Mouse (Mus musculus) heart, embryonic 13.5 days (tissue): ENCODE measurements around the gene S100a8. TPM values are rescaled to one million over a fixed set of nuclear protein-coding genes. Genes with fewer than 3 reads are reported as not detected.

Source experiments
- ATAC-seq: fragments of 200-750 bp; cut with Nextera tagmentation; 2 replicates; pipeline ENCODE4 v1.8.0; 2017; ENCODE audit warnings: moderate TSS enrichment; ENCODE audit not compliant: insufficient number of reproducible peaks, low FRiP score, low TSS enrichment; ENCODE audit errors: extremely low read depth
- H3K27ac ChIP-seq: fragments of 300-500 bp; sonication (generic); replicated peaks from 2 replicates; pipeline ENCODE4 v1.5.1; 2015; ENCODE audit warnings: moderate library complexity, mild to moderate bottlenecking, inconsistent platforms
- H3K27me3 ChIP-seq: fragments of 300-500 bp; sonication (generic); replicated peaks from 2 replicates; pipeline ENCODE4 v1.6.1; 2015; ENCODE audit warnings: mild to moderate bottlenecking, inconsistent platforms
- H3K36me3 ChIP-seq: fragments of 300-500 bp; sonication (generic); 2 replicates; pipeline ENCODE4 v1.6.1; 2015; ENCODE audit warnings: mild to moderate bottlenecking, inconsistent platforms
- H3K4me1 ChIP-seq: fragments of 300-500 bp; sonication (generic); 2 replicates; pipeline ENCODE4 v1.6.1; 2015; ENCODE audit warnings: inconsistent platforms
- H3K4me2 ChIP-seq: fragments of 300-500 bp; sonication (generic); 2 replicates; pipeline ENCODE4 v1.6.1; 2015; ENCODE audit warnings: inconsistent platforms, mild to moderate bottlenecking, moderate library complexity
- H3K4me3 ChIP-seq: fragments of 300-500 bp; sonication (generic); 2 replicates; pipeline ENCODE4 v1.5.1; 2015; ENCODE audit warnings: moderate library complexity, mild to moderate bottlenecking, inconsistent platforms
- H3K9ac ChIP-seq: fragments of 300-500 bp; sonication (generic); 2 replicates; pipeline ENCODE4 v1.6.1; 2015; ENCODE audit warnings: inconsistent platforms, mild to moderate bottlenecking, moderate library complexity
- H3K9me3 ChIP-seq: fragments of 300-500 bp; sonication (generic); 2 replicates; pipeline ENCODE4 v1.6.1; 2016; ENCODE audit warnings: inconsistent platforms
- WGBS: fragments of 180-500 bp; shearing (Covaris S2); methylation state at CpG from one replicate; pipeline ENCODE4 v1.1.7; 2015; ENCODE audit warnings: mixed read lengths; 5-methylcytosine and 5-hydroxymethylcytosine counted together
- polyA plus RNA-seq: library from polyadenylated mRNA; unstranded; fragments of >200 nt; fragmentation: Nextera tagmentation; extraction: Ambion mirVana; gene quantifications from 2 replicates; pipeline ENCODE4 v1.2.1, GENCODE M21; 2015

S100a8 gene
- 10.4 and 15.2 TPM in 2 replicates for polyA plus RNA-seq

DNA sequence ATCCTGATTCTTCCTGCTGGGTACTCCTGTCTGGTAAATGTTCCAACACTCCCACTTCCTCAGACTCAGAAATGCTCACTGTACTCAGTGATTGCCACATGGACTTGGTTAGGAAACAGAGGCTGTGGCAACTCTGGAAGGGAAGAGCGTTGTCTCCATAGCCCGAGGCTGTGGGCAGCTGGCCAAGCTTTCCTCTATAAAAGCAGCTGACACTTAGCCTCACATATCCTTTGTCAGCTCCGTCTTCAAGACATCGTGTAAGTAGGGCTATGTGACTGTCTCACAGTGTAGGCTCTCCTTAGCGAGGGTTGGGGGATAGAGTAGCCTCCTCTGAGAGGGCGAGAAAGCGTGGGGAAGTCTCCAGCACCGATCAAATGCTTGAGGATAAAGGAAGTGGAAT, at the start of gene S100a8:
S100a8 (plus strand) TSS at position 133 of the 400 bp plus-strand sequence.
- no peak within 1 kb of the TSS for H3K4me2 ChIP-seq
- no peaks in the 10 kb centered on the region for H3K4me1 ChIP-seq
- H3K27me3 ChIP-seq: no peaks in the 10 kb centered on the region
- no peak within 1 kb of the TSS for H3K27ac ChIP-seq
- no peaks in the 10 kb centered on the region for H3K9me3 ChIP-seq
- 50% methylated on average over 8 of the region's 8 CpGs for WGBS
- no peak for ATAC-seq
- no peak within 1 kb of the TSS for H3K9ac ChIP-seq
- H3K4me3 ChIP-seq: no peak within 1 kb of the TSS
- H3K36me3 ChIP-seq: no peaks in the 10 kb centered on the region

DNA sequence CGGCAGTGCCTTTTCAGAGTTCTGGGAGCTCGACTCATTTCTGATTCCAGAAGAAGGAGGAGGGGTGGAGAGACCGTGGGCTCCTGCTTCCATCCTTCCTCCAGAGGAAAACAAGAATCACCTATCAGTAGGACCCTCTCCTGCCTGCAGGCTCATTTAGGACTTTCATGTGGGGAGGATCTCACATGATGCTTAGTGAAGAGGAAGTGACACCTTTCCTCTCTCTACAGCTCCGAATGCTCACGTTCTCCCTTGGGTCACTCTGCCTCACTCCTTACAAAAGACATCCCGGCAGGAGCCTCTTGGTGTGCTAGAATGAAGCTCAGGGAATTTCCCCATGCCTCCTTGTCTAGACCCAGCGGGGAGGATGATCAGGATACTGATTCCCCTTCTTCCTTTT, 47.2 kb upstream of the S100a8 start:
- Histone ChIP-seq H3K4me1 (peaks cover 16% of the 10 kb centered on the region), H3K9ac (no peak overlapping the region), H3K4me3 (no peak overlapping the region), H3K4me2 (no peak overlapping the region), H3K27me3 (no peaks in the 10 kb centered on the region), H3K9me3 (no peaks in the 10 kb centered on the region), H3K36me3 (no peaks in the 10 kb centered on the region), H3K27ac (no peak overlapping the region)
- ATAC-seq: no peak
- WGBS: 39% methylated on average over 7 of the region's 7 CpGs

DNA sequence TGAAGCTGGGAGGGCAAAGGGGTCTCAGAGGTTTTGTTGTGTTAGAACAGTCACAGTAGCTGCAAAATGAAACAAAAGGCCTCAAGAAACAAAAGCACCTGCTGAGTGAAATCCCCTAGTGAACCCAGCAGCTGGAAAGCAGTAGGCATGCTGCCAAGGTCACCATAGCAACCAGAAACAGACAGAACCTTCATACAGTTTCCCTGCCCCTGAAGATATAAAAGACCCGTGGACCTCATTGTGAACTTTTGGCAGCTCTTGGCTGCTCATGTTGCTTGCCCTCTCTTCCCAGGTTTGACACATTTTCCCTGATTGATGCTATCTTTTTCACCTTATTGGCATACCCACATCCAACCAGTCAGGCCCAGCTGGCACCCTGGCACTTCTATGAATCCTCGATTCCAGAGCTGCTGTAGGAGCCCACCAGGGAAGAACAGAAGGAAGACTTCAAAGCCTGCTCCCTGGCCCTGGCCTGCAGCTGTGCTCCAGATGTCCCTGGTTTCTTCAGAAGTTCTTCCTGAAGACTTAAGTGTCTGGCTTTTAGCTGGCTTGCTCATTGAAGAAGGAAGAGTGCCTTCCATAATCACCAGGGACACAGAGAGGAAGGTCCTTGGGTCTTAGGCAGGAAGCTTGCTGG, 45.2 kb upstream of the S100a8 start:
- Histone ChIP-seq H3K9me3 (no peaks in the 10 kb centered on the region), H3K4me3 (no peak overlapping the region), H3K36me3 (no peaks in the 10 kb centered on the region), H3K4me1 (peaks cover 16% of the 10 kb centered on the region), H3K9ac (peak overlapping the region; percentile 33; the same call in 1 of the 2 replicates), H3K27ac (no peak overlapping the region), H3K27me3 (no peaks in the 10 kb centered on the region), H3K4me2 (no peak overlapping the region)
- 24% methylated on average over 2 of the region's 2 CpGs for WGBS
- ATAC-seq: no peak

DNA sequence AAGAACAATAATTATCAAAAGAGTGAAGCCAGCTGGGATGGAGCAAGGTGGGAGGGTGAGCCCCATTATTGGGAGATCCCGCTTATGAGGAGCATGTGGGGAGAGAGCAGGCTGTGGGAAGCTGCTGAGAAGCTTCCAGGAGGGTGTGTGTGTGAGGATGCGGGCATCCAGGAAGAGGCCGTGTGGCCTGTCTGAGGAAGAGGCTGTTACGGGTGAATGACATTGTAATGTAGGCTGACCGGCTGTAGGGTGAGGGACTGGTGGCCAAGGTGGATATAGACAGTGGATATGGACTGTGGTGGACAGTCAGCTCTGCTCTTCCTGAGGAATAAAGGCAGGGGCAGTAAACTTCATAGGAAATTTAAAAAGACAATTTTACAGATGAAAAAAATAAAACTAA, 43.3 kb upstream of the S100a8 start:
- Histone ChIP-seq H3K9ac (no peak overlapping the region), H3K4me3 (no peak overlapping the region), H3K4me1 (peaks cover 16% of the 10 kb centered on the region), H3K36me3 (no peaks in the 10 kb centered on the region), H3K9me3 (no peaks in the 10 kb centered on the region), H3K27me3 (no peaks in the 10 kb centered on the region), H3K4me2 (no peak overlapping the region), H3K27ac (no peak overlapping the region)
- WGBS: 73% methylated on average over 5 of the region's 5 CpGs
- ATAC-seq: no peak

DNA sequence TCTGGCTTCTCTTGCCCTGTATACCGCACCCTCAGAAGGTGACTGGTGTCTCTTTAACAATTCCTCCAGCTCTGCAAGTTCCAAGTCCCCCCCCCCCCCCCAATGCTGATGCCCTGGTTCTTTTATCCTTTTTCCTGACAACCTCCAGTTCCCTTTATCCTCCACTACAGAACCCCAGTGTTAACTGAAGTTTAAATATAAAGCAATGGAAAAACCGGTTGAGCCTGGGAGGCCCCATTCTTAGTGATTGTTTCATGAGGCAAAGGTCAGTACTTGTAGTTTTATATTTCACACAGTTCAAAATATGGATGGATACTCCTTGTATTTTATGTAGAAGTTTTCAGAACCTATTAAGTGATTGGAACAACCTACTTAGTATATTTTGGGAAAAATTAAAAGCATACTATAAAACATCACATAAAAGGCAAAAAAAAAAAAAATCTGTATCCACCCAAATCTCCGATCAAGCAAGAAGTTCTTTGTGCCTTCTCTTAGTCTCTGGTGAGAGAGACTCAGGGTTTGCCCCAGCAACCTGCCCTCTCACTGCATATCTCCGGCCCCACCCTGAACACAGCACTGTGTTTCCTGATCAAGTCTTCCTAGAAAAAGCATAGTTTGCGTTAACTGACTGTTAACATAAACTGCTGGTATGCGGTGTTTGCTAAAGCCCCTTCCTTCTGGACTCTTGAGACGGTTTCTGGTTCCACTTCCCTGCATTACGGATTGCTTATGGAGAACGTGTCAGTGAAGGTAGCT, 42.3 kb upstream of the S100a8 start:
- Histone ChIP-seq H3K9me3 (no peaks in the 10 kb centered on the region), H3K9ac (no peak overlapping the region), H3K4me3 (no peak overlapping the region), H3K27me3 (no peaks in the 10 kb centered on the region), H3K27ac (no peak overlapping the region), H3K4me2 (no peak overlapping the region), H3K36me3 (no peaks in the 10 kb centered on the region), H3K4me1 (peaks cover 16% of the 10 kb centered on the region)
- no peak for ATAC-seq
- WGBS: 64% methylated on average over 9 of the region's 9 CpGs

DNA sequence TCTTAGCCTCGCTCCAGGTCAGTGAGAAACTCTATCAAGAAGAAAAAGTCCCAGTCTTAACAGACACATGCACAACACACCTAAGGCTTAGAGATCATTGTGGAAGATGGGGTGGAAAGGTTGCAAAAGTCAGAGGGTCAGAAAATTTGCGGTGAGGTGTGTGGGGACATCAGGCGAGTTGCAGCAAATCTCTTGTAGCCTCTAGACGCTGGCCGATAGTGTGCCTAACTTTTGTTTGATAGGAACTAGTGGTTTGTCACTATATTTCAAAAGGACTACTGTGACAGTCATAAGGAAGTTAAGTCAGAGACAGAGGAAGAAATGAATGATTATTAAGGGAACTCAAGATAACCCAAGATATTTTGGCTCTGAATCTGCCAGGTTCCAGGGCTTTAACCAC, 41.4 kb upstream of the S100a8 start:
- Histone ChIP-seq H3K4me3 (no peak overlapping the region), H3K4me1 (peaks cover 16% of the 10 kb centered on the region), H3K4me2 (no peak overlapping the region), H3K27me3 (no peaks in the 10 kb centered on the region), H3K27ac (no peak overlapping the region), H3K9me3 (no peaks in the 10 kb centered on the region), H3K9ac (no peak overlapping the region), H3K36me3 (no peaks in the 10 kb centered on the region)
- ATAC-seq: no peak
- WGBS: 81% methylated on average over 5 of the region's 5 CpGs

DNA sequence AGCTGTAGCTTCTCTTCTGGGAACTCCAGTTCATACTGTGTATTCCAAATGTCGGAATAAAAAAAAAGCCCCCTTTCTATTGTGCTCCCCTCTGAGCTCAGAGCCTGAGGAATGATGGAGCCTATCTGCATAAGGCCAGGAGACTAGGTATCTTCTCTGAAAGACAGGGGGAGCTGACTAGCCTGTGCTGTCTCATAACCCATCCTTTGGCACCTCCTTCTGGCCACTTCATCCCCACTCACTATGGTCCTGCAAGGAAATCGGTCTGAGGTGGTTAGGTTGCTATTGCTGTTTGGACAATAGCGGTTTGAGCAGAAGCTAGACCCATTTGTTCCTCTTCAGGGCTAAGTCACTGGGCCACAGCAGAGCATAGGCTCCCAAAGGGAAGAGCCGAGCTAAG, 41.0 kb upstream of the S100a8 start:
- no peak overlapping the region for H3K4me2 ChIP-seq
- H3K27ac ChIP-seq: no peak overlapping the region
- H3K4me3 ChIP-seq: no peak overlapping the region
- no peak for ATAC-seq
- H3K9me3 ChIP-seq: no peaks in the 10 kb centered on the region
- no peaks in the 10 kb centered on the region for H3K27me3 ChIP-seq
- no peaks in the 10 kb centered on the region for H3K36me3 ChIP-seq
- peaks cover 14% of the 10 kb centered on the region for H3K4me1 ChIP-seq
- 51% methylated on average over 4 of the region's 4 CpGs for WGBS
- H3K9ac ChIP-seq: no peak overlapping the region

DNA sequence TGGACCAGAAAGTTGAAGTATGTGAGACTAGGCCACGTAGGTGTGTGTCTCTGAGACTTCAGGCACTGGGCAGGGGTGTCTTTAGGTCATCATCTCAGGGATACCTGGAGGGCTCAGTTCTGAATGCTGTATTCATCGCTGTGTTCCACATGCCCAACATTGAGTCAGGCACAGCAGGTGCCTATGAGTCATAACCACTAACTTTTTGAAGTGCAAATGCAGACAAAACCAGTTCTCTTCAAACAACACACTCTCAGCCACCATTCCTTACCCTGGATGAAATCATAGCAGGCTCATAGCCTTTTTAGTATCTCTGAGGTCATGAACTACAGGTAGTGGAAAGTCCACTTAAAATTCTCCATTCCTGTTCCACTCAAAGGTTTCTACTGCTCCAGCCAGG, 39.5 kb upstream of the S100a8 start:
- 72% methylated on average over 2 of the region's 2 CpGs for WGBS
- H3K27me3 ChIP-seq: no peaks in the 10 kb centered on the region
- ATAC-seq: no peak
- H3K4me2 ChIP-seq: no peak overlapping the region
- H3K4me3 ChIP-seq: no peak overlapping the region
- H3K9ac ChIP-seq: no peak overlapping the region
- no peaks in the 10 kb centered on the region for H3K36me3 ChIP-seq
- H3K27ac ChIP-seq: no peak overlapping the region
- no peaks in the 10 kb centered on the region for H3K9me3 ChIP-seq
- H3K4me1 ChIP-seq: no peaks in the 10 kb centered on the region

DNA sequence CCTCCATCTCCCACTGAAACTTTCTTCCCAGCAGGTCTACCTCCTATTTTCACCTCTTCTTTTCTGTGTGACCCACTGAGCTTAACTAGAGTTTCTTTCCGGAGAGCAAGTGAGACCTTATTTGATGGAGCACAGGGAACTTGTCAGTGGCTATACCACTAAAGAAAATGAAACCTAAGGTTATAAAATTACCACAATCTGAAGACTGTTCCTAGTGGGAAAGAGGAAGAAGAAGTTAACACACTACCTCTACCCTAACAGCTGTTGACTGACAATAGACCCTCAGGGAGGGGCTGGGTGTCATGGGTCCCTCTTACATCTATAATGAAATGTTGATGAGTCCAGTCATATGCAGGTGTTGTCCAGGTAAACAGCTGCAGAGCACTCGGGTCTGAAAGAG, 36.8 kb upstream of the S100a8 start:
- no peaks in the 10 kb centered on the region; the same call in 1 of the 2 replicates for H3K27me3 ChIP-seq
- no peak for ATAC-seq
- no peak overlapping the region for H3K27ac ChIP-seq
- no peaks in the 10 kb centered on the region for H3K4me1 ChIP-seq
- WGBS: 58% methylated on average over 2 of the region's 2 CpGs
- no peak overlapping the region for H3K4me3 ChIP-seq
- H3K9me3 ChIP-seq: no peaks in the 10 kb centered on the region
- H3K9ac ChIP-seq: no peak overlapping the region
- no peaks in the 10 kb centered on the region for H3K36me3 ChIP-seq
- no peak overlapping the region for H3K4me2 ChIP-seq

DNA sequence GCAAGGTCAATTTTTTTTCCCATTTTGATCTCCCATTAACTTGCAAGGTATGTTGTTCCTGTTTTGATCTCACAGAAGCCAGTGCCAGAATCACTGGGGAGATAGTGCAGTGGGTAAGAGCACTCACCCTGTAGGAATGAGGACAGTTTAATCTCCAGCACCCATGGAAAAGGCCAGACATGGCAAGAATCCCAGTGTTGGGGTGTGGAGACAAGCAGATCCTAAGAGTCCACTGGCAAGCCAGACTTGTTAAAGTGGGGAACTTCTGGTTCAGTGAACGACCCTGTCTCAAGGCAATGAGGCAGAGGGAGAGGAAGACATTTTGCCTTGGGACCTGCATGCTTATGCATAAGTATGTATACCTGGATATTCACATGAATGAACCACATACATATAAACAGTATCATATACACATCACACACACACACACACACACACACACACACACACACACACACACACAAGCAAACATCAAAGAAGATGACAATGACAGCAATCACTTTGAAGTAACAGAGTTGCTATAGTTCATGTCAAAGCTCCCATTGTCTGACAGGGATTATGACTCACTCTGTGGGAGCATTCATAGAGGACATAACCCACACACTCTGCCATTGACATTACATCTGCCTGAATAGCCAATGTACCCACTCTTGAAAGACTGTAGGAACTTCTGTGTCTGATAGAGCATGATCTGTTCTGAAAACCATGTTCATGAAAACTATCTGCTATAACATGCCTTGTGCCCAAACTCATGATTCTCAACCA, 30.1 kb upstream of the S100a8 start:
- Histone ChIP-seq H3K4me1 (no peaks in the 10 kb centered on the region), H3K4me3 (no peak overlapping the region), H3K27ac (no peak overlapping the region), H3K36me3 (no peaks in the 10 kb centered on the region), H3K9me3 (no peaks in the 10 kb centered on the region), H3K9ac (no peak overlapping the region), H3K4me2 (no peak overlapping the region), H3K27me3 (peaks cover 4% of the 10 kb centered on the region; the same call in 1 of the 2 replicates)
- 43% methylated on average over 1 of the region's 1 CpGs for WGBS
- no peak for ATAC-seq

DNA sequence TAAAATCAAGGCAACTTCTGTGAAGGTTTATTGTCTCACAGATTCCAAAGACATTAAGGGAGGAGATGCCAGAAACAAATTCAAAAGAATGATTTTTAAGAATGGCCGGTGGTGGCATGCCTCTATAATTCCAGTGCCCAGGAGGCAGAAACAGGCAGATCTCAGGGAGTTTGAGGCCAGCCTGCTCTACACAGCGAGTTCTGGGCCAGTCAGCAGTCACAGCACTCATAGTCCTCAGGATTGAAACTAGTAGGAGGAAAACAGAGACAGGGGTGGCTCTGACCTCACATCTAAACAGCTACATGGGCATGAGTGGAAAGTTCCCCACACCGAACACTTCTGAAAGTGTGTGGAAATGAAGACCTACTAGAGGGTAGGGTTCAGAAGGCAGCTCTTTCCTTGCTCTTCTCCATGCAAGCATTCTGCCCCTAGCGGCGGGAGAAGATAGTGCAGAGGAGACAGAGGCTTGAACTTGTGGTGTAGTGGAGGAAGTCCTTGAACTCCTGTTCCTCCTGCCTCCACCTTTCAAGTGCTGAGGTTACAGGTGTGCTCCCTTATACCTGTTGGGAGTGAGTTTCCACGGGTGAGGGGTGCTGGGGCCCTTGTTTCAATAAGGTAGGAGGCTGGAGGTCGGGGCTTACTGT, 29.1 kb upstream of the S100a8 start:
- Histone ChIP-seq H3K9ac (no peak overlapping the region), H3K27me3 (peaks cover 4% of the 10 kb centered on the region; the same call in 1 of the 2 replicates), H3K4me2 (no peak overlapping the region), H3K4me1 (no peaks in the 10 kb centered on the region), H3K9me3 (no peaks in the 10 kb centered on the region), H3K36me3 (no peaks in the 10 kb centered on the region), H3K4me3 (no peak overlapping the region), H3K27ac (no peak overlapping the region)
- 50% methylated on average over 7 of the region's 7 CpGs for WGBS
- ATAC-seq: no peak
